Mouse (Mus musculus): ENCODE results near the gene Vwa5b1.

Vwa5b1 gene

GRCm38 (mm10) chr4:138635428-138636145 lies at the start of gene Vwa5b1:
Gene Vwa5b1, minus strand, starts transcription at chr4:138635884.
- no peak for DNase-seq

GRCm38 (mm10) chr4:138682760-138683159 lies 47.1 kb upstream of the Vwa5b1 start:
- DNase-seq: no peak

DNA sequence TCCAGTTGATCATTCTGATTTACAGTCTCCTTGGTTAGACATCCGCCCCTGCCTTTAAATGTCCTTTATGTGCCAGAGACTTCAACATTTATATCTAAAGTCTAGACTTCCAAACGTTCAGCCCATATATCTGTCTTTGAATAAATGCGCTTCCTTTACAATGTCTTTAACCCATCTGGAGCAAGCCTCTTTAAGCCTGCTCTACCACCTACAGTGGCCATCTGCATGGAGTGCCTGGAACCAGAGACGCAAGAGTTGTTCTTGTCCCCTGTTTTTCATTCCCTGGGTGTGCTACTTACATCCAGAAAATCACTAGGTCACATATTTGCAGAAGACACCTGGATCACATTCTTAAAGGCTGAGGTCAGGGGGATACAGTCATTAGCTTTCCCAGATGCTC lies 44.4 kb upstream of the Vwa5b1 start:
- no peak for DNase-seq

DNA sequence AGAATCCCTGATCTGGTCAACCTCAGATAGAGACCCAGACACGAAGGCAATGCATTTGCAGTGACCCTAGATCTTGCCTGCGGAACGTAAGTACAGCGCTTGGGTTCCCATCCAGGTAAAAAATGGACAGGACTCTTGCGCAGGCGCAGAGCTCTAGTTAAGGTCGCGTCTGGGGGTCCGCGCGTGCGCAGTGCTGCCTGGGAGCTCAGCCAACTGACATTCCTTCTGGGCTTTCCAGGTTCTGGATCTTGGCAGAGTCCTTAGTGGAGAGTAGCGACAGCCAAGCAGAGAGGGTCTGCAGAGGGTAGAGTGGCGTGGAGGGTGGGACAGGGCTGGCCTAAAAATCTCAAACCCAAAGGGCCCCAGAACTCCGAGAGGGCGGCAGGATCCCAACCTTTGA lies 41.9 kb upstream of the Vwa5b1 start:
- DNase-seq: no peak

GRCm38 (mm10) chr4:138676480-138676879 lies 40.8 kb upstream of the Vwa5b1 start:
- DNase-seq: no peak

DNA sequence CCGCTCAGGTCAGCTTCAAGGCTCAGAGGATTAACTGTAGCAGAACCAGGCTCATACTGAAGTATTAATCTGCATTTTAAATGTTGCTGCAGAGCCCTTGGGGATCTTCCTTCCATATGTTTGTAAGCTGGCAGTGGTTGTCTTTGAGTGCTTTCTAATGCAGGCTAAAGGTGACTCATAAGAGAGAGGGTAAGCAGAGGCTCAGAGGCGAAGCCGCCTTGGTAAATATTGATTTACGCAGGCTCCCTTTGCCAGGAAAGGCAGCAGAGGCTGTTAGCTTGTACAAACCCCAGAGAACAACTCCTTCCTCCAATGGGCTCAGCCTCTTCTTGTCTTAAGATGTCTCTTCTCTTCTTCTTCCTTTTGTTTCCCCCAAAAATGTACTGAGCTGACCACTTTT lies 36.5 kb upstream of the Vwa5b1 start:
- DNase-seq: no peak

- no peak for DNase-seq
Observed at GRCm38 (mm10) chr4:138670093-138670889, 34.6 kb upstream of the Vwa5b1 start.

- no peak for DNase-seq
Observed at GRCm38 (mm10) chr4:138666521-138666920, 30.8 kb upstream of the Vwa5b1 start.

- no peak for DNase-seq
Observed at GRCm38 (mm10) chr4:138659936-138660602, 24.4 kb upstream of the Vwa5b1 start.

- DNase-seq: no peak
Observed at GRCm38 (mm10) chr4:138653056-138653455, 17.4 kb upstream of the Vwa5b1 start.

GRCm38 (mm10) chr4:138651881-138652280 lies 16.2 kb upstream of the Vwa5b1 start:
- DNase-seq: no peak

- DNase-seq: no peak
Observed at GRCm38 (mm10) chr4:138648096-138648635, 12.5 kb upstream of the Vwa5b1 start.

DNA sequence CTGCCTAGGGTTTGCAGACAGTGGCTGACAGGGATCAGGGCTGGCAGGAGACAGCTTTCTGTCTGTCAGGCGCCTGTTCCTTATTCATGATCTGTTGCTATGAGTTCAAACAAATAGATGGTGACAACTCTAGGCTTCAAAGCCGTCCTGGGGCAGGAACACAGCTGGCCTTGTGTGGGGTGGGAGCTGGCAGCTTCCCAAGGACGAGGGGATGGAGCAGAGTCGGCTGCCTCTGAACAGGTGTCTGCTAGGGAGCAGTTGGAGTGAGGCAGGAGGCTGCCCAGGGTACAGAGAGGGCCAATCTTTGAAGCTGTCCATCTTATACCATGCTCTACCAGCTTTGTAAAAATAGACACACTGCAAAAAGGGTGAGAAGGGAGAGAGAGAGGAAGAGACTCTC lies 6.6 kb upstream of the Vwa5b1 start:
- no peak for DNase-seq

DNA sequence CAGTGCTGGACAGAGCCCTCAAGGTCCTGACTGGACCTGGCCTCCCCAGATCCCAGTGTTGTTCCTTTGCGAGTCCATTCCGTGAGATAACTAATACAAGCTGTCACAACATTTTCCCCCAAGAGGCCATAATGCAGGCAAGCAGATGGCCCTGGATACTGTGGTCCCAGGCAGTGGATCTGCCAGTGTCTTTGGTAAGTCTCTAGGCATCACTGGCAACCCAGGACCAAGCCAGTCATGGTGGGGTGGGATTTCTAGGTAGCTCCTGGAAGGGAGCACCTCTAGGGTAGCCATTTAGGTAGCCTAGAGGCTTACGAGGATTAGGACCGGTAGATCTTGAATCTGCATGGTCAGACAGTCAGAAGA lies 445 bp upstream of the Vwa5b1 start:
- DNase-seq: no peak

DNA sequence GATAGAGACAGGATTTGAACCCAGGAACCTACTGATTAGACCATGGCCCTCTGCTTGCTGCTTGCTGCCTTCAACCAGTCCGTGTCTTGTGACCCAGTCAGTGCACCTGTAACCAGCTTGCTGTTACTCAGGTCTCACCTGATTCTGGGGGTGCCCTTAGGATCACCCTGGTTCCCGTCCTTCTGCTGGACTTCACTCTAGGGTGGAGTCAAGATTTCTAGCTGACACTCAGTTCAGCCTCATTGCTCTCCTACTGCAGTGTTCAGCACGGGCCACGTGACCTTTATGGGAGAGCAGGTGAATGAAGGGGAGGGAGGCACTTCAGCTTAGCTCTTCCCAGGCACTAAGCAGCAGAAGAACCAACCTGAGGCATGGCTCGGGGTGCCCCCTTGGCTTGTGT lies 7.4 kb downstream of the Vwa5b1 start:
- no peak for DNase-seq

- no peak for DNase-seq
Observed at GRCm38 (mm10) chr4:138614454-138614853, 21.2 kb downstream of the Vwa5b1 start.

DNA sequence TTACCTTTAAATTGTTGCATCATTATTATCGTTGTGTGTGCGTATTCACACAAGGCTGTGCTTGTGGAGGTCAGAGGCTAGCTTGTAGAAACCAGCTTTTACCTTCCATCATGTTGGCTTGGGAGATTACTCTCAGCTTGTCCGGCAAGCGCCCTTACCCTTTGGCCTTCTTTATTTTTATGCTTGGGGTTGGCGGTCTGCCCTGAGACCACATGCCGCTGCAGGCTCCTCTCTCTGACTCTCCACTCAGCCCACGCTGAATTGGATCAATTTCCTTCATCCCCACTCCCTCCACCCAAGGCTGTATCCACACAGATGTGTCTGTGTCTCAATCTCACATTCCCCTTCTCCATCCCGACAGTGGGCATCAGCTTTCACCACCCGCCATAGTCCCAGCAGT lies 33.8 kb downstream of the Vwa5b1 start:
- DNase-seq: no peak

- DNase-seq: peak; percentile 4 to 9
Observed at GRCm38 (mm10) chr4:138597904-138598347, 37.8 kb downstream of the Vwa5b1 start.

GRCm38 (mm10) chr4:138596391-138597130 lies 39.1 kb downstream of the Vwa5b1 start:
- no peak for DNase-seq

DNA sequence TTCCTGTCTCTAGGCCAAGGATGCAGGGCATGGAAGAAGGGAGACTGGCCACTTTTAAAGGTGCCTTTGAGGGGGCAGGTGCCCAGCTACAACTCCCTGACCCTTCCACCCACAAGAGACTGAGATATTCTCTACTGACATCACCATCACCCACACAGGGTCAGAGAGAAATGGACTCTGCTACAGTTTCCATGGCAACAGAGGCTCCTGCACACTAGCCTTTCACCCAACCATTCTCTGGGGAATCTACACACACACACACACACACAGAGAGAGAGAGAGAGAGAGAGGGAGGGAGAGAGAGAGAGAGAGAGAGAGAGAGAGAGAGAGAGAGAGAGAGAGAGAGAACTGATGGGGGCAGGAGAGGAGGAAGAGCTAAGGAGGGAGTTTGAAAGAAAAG lies 50.7 kb downstream of the Vwa5b1 start:
- no peak for DNase-seq

DNA sequence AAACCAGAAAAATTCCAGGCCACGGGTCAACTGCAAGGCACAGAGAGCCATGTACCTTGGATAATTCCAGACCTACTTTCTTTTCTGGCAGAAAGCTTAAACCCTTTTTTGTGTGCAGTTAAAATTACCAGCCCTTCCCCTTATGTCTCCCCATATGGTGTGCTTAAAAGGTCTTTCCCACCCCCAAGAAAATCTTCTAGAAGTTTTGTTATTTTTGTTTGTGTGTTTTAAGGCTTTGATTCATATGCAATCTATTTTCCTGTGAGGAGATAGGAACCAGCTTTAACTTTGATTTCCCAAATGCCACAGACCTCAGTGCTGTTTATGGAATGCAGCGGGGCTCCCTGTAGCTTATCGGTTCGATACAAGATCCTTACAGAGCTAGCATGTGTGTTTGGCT lies 53.2 kb downstream of the Vwa5b1 start:
- no peak for DNase-seq

GRCm38 (mm10) chr4:138578406-138578805 lies 57.3 kb downstream of the Vwa5b1 start:
- no peak for DNase-seq

- no peak for DNase-seq
Observed at GRCm38 (mm10) chr4:138576661-138577060, 59.0 kb downstream of the Vwa5b1 start.

Measured in thymus, postnatal 36 days (tissue).